ENCODE assay signal across 8 mouse cellular contexts in the genomic region with DNA sequence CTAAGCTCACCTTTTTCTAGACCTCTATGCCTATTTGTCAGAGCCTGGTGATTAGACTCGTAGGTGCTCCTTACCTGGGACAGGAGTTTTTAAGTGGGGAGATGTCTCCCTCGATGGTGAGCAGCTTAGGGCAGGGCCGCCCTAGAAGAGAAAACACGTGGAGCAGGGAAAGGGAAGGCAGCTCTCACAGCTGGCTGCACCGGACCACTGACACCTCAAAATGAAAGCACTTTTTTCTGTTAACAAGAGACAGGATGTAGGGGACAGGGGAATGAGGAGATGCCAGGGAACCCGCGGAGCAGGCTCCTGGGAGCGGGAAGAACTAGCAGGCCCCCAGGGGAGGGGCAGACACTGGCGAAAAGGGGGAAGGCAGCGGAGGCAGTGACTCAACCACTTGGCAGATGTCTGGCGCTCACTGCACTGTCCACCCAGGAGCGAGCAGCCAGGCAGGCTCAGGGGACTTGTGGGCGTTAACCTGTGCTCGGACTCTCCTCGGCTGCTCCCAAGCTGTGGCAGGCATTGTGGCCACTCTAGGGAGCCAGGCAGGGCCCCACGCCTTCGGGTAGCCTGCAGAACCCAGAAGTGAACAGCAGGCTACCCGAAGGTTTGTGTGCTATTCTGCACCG. TPM values are rescaled to one million over a fixed set of nuclear protein-coding genes. Genes with fewer than 3 reads are reported as not detected.
DNase-seq lines count a peak whose midpoint lies in the region; ATAC-seq lines count a peak whose summit lies in the region.

No protein-coding gene starts in this region.

- H3K4me1 ChIP-seq in intestine, embryonic 14.5 days (replicated peaks; ENCODE audit: control insufficient read depth, insufficient read depth, low read length) = no peaks in the 10 kb centered on the region
- no peaks in the 10 kb centered on the region for H3K4me1 ChIP-seq in intestine, embryonic 16.5 days (ENCODE audit: control insufficient read depth, insufficient read depth, low read length)
- H3K4me1 ChIP-seq in kidney, embryonic 15.5 days = no peaks in the 10 kb centered on the region

- no peak for ATAC-seq in intestine, embryonic 14.5 days (replicated peaks; ENCODE audit: low FRiP score, low TSS enrichment, low read depth)
- no peak for ATAC-seq in intestine, embryonic 16.5 days
- ATAC-seq in kidney, embryonic 15.5 days (replicated peaks; ENCODE audit: low FRiP score) = peak; percentile 54; the same call in 1 of the 2 replicates

- H3K36me3 ChIP-seq in intestine, embryonic 14.5 days (ENCODE audit: control insufficient read depth, insufficient read depth, low read length) = no peaks in the 10 kb centered on the region
- H3K36me3 ChIP-seq in intestine, embryonic 16.5 days (ENCODE audit: control insufficient read depth, insufficient read depth, low read length) = no peaks in the 10 kb centered on the region
- H3K36me3 ChIP-seq in kidney, embryonic 15.5 days = no peaks in the 10 kb centered on the region

- DNase-seq in intestine, embryonic 14.5 days (ENCODE audit: low spot score) = no peak
- peak; percentile 4 for DNase-seq in fibroblast of lung, adult 2 months (ENCODE audit: low read depth)
- DNase-seq in lung, postnatal 4 days = peak; percentile 11 to 27
- no peak for DNase-seq in spleen, adult 12 weeks (ENCODE audit: low spot score)
- DNase-seq in right cerebral cortex, postnatal 25 days = no peak
- no peak for DNase-seq in natural killer cell, adult 2 months (ENCODE audit: low spot score in 2 of 2)

- no peak overlapping the region for H3K4me3 ChIP-seq in intestine, embryonic 14.5 days (ENCODE audit: low read depth, low read length)
- H3K4me3 ChIP-seq in intestine, embryonic 16.5 days (ENCODE audit: low read length) = no peak overlapping the region
- H3K4me3 ChIP-seq in kidney, embryonic 15.5 days (replicated peaks) = peak overlapping the region; percentile 11; the same call in 1 of the 2 replicates

- H3K4me2 ChIP-seq in intestine, embryonic 14.5 days (ENCODE audit: low read length) = 0 out of 2 replicates have a peak overlapping the region, but pooled peaks have one; percentile 15
- H3K4me2 ChIP-seq in intestine, embryonic 16.5 days (ENCODE audit: low read depth, low read length) = no peak overlapping the region; the same call in 1 of the 2 replicates
- peak overlapping the region; percentile 37 for H3K4me2 ChIP-seq in kidney, embryonic 15.5 days

- WGBS in intestine, embryonic 14.5 days = 59% methylated on average over 17 of the region's 19 CpGs
- WGBS in intestine, embryonic 16.5 days = 61% methylated on average over 19 of the region's 19 CpGs
- WGBS in kidney, embryonic 15.5 days = 60% methylated on average over 18 of the region's 19 CpGs

- no peaks in the 10 kb centered on the region for H3K9me3 ChIP-seq in intestine, embryonic 14.5 days (ENCODE audit: control insufficient read depth, low read length)
- H3K9me3 ChIP-seq in intestine, embryonic 16.5 days (ENCODE audit: control insufficient read depth, low read length) = no peaks in the 10 kb centered on the region
- no peaks in the 10 kb centered on the region for H3K9me3 ChIP-seq in kidney, embryonic 15.5 days (replicated peaks)

- no peaks in the 10 kb centered on the region for H3K27me3 ChIP-seq in intestine, embryonic 14.5 days (replicated peaks; ENCODE audit: control insufficient read depth, insufficient read depth, low read length)
- H3K27me3 ChIP-seq in intestine, embryonic 16.5 days (replicated peaks; ENCODE audit: control insufficient read depth, insufficient read depth, low read length) = no peaks in the 10 kb centered on the region
- H3K27me3 ChIP-seq in kidney, embryonic 15.5 days = no peaks in the 10 kb centered on the region

- no peak overlapping the region for H3K27ac ChIP-seq in intestine, embryonic 14.5 days (ENCODE audit: low read depth)
- no peak overlapping the region for H3K27ac ChIP-seq in intestine, embryonic 16.5 days (ENCODE audit: low read length)
- H3K27ac ChIP-seq in kidney, embryonic 15.5 days = no peak overlapping the region

- no peak overlapping the region for H3K9ac ChIP-seq in intestine, embryonic 14.5 days (ENCODE audit: low read length)
- no peak overlapping the region for H3K9ac ChIP-seq in intestine, embryonic 16.5 days (ENCODE audit: low read depth, low read length)
- H3K9ac ChIP-seq in kidney, embryonic 15.5 days = no peak overlapping the region

RNA-seq across cellular contexts. Expression of gene Gm4907, which starts 58.8 kb away (rescaled TPM):
- polyA plus RNA-seq in intestine, embryonic 14.5 days (2014; fragmentation: Nextera tagmentation; extraction: Ambion mirVana) = not detected in 2 replicates
- polyA plus RNA-seq in intestine, embryonic 16.5 days (2015; fragmentation: Nextera tagmentation; extraction: Ambion mirVana) = not detected in 2 replicates
- not detected in 2 replicates for polyA plus RNA-seq in kidney, embryonic 15.5 days (2015; fragmentation: Nextera tagmentation; extraction: Ambion mirVana)

Comparison
In these comparisons a context has a peak if more than half of its experiments do, and no peak if none do; other contexts are left out.
1. DNase-seq: peak in fibroblast of lung, adult 2 months (single experiment) and lung, postnatal 4 days (2 of 2); none in intestine, embryonic 14.5 days (single experiment), spleen, adult 12 weeks (single experiment), right cerebral cortex, postnatal 25 days (single experiment) and natural killer cell, adult 2 months (0 of 2).